Mouse (Mus musculus) CH12.LX (cell line): Measurements from ENCODE around the gene Mrps35. TPM values are rescaled to one million over a fixed set of nuclear protein-coding genes. Genes with fewer than 3 reads are reported as not detected.

ENCODE experiments used
- DNase-seq: peaks from one replicate; pipeline ENCODE4 v3.0.0-alpha.2; 2013; ENCODE audit errors: extremely low read depth
- H3K27ac ChIP-seq: 2 replicates; pipeline ENCODE4 v1.5.1; 2012; ENCODE audit warnings: low read depth, mild to moderate bottlenecking, control low read depth, moderate library complexity; ENCODE audit not compliant: insufficient read depth
- H3K27me3 ChIP-seq: replicated peaks from 2 replicates; pipeline ENCODE3; 2012; ENCODE audit warnings: inconsistent platforms
- H3K36me3 ChIP-seq, 2 experiments: replicated peaks in 1 of 2; 2 replicates each; pipeline versions ENCODE3 to v1.6.1; 2012; ENCODE audit warnings: inconsistent platforms in 1 of 2, low read length in 1 of 2, mild to moderate bottlenecking in 1 of 2, mixed read lengths in 1 of 2, moderate library complexity in 1 of 2; ENCODE audit not compliant: control insufficient read depth in 1 of 2, insufficient read depth in 1 of 2
- H3K4me1 ChIP-seq, 2 experiments: 2 replicates each; pipeline ENCODE4 v1.6.1; 2012; ENCODE audit warnings: inconsistent platforms in 1 of 2, moderate library complexity in 1 of 2; ENCODE audit not compliant: insufficient read depth in 2 of 2, control insufficient read depth in 1 of 2
- H3K4me2 ChIP-seq: 2 replicates; pipeline ENCODE4 v1.6.1; 2012; ENCODE audit warnings: low read depth, mild to moderate bottlenecking, control low read depth; ENCODE audit not compliant: poor library complexity, insufficient read depth, severe bottlenecking
- H3K4me3 ChIP-seq, 3 experiments: fragments of 150-350 bp in 1 of 3; sonication (generic) in 1 of 3; replicated peaks in 1 of 3; 2 replicates each; pipeline versions ENCODE3 to v1.5.1; 2011 to 2012; ENCODE audit warnings: low read depth in 2 of 3, low read length in 2 of 3, mild to moderate bottlenecking in 2 of 3, moderate library complexity in 2 of 3, control low read depth in 1 of 3, improper control_type of control experiment in 1 of 3, inconsistent platforms in 1 of 3, mixed read lengths in 1 of 3; ENCODE audit not compliant: poor library complexity in 1 of 3
- H3K79me2 ChIP-seq: replicated peaks from 2 replicates; pipeline ENCODE4 v1.6.1; 2012; ENCODE audit warnings: mild to moderate bottlenecking, moderate library complexity; ENCODE audit not compliant: control insufficient read depth, poor library complexity, insufficient read depth, severe bottlenecking; ENCODE audit errors: extremely low read depth
- H3K9ac ChIP-seq: 2 replicates; pipeline ENCODE4 v1.6.1; 2012; ENCODE audit warnings: low read depth, mild to moderate bottlenecking, control low read depth, moderate library complexity; ENCODE audit not compliant: insufficient read depth
- H3K9me3 ChIP-seq: replicated peaks from 2 replicates; pipeline ENCODE3; 2012; ENCODE audit warnings: low read length, inconsistent platforms, mixed read lengths
- BHLHE40 ChIP-seq: IDR thresholded peaks from 2 replicates; pipeline ENCODE4 v1.6.1; 2011; ENCODE audit warnings: mild to moderate bottlenecking, low read depth, low read length, improper control_type of control experiment
- CHD1 ChIP-seq: IDR thresholded peaks from 2 replicates; pipeline ENCODE4 v1.6.1; 2012; ENCODE audit warnings: low read depth, low read length, improper control_type of control experiment, inconsistent platforms
- CHD2 ChIP-seq: IDR thresholded peaks from 2 replicates; pipeline ENCODE4 v1.6.1; 2011; ENCODE audit warnings: low read length, improper control_type of control experiment
- CTCF ChIP-seq, 2 experiments: IDR thresholded peaks in 1 of 2; conservative IDR thresholded peaks in 1 of 2; 2 replicates each; pipeline ENCODE4 v1.5.1; 2011 to 2012; ENCODE audit warnings: low read depth in 2 of 2, low read length in 2 of 2, improper control_type of control experiment in 1 of 2, inconsistent platforms in 1 of 2, mild to moderate bottlenecking in 1 of 2, moderate library complexity in 1 of 2
- E2F4 ChIP-seq: IDR thresholded peaks from 2 replicates; pipeline ENCODE4 v1.6.1; 2011; ENCODE audit warnings: low read depth, low read length, improper control_type of control experiment; ENCODE audit not compliant: insufficient replicate concordance
- ELF1 ChIP-seq: IDR thresholded peaks from 2 replicates; pipeline ENCODE4 v1.6.1; 2014; ENCODE audit warnings: low read depth, mild to moderate bottlenecking, inconsistent platforms, low read length, improper control_type of control experiment
- EP300 ChIP-seq: IDR thresholded peaks from 2 replicates; pipeline ENCODE4 v1.6.1; 2011; ENCODE audit warnings: low read length, improper control_type of control experiment
- ETS1 ChIP-seq: conservative IDR thresholded peaks from 2 replicates; pipeline ENCODE4 v1.6.1; 2012; ENCODE audit warnings: low read depth, mild to moderate bottlenecking, inconsistent platforms, low read length, improper control_type of control experiment, moderate library complexity
- GABPA ChIP-seq: IDR thresholded peaks from 2 replicates; pipeline ENCODE4 v1.6.1; 2012; ENCODE audit warnings: low read depth, low read length, improper control_type of control experiment, inconsistent platforms; ENCODE audit not compliant: insufficient replicate concordance
- HCFC1 ChIP-seq: IDR thresholded peaks from 2 replicates; pipeline ENCODE4 v1.6.1; 2012; ENCODE audit warnings: low read depth, mild to moderate bottlenecking, inconsistent platforms, low read length, improper control_type of control experiment
- IRF4 ChIP-seq: IDR thresholded peaks from 2 replicates; pipeline ENCODE4 v1.6.1; 2014; ENCODE audit warnings: low read depth, mild to moderate bottlenecking, inconsistent platforms, low read length, improper control_type of control experiment
- JUN ChIP-seq: IDR thresholded peaks from 2 replicates; pipeline ENCODE4 v1.6.1; 2011; ENCODE audit warnings: low read depth, mild to moderate bottlenecking, low read length, improper control_type of control experiment, moderate library complexity; ENCODE audit not compliant: insufficient read depth
- JUND ChIP-seq: conservative IDR thresholded peaks from 2 replicates; pipeline ENCODE4 v1.6.1; 2011; ENCODE audit warnings: low read depth, low read length, improper control_type of control experiment
- KAT2A ChIP-seq: IDR thresholded peaks from 2 replicates; pipeline ENCODE4 v1.6.1; 2012; ENCODE audit warnings: low read length, improper control_type of control experiment, inconsistent platforms; ENCODE audit not compliant: insufficient replicate concordance
- MAFK ChIP-seq: IDR thresholded peaks from 2 replicates; pipeline ENCODE4 v1.6.1; 2011; ENCODE audit warnings: low read length, improper control_type of control experiment; ENCODE audit not compliant: insufficient replicate concordance
- MAX ChIP-seq: IDR thresholded peaks from 2 replicates; pipeline ENCODE4 v1.6.1; 2011; ENCODE audit warnings: low read length, improper control_type of control experiment
- MAZ ChIP-seq: IDR thresholded peaks from 2 replicates; pipeline ENCODE4 v1.6.1; 2012; ENCODE audit warnings: low read depth, mild to moderate bottlenecking, inconsistent platforms, low read length, improper control_type of control experiment, moderate library complexity
- MEF2A ChIP-seq: IDR thresholded peaks from 2 replicates; pipeline ENCODE4 v1.6.1; 2014; ENCODE audit warnings: low read depth, mild to moderate bottlenecking, inconsistent platforms, low read length, improper control_type of control experiment, borderline replicate concordance
- MXI1 ChIP-seq: IDR thresholded peaks from 2 replicates; pipeline ENCODE4 v1.6.1; 2011; ENCODE audit warnings: mild to moderate bottlenecking, low read depth, low read length, improper control_type of control experiment
- MYC ChIP-seq: IDR thresholded peaks from 2 replicates; pipeline ENCODE4 v1.6.1; 2011; ENCODE audit warnings: low read depth, mild to moderate bottlenecking, improper control_type of control experiment, low read length
- NELFE ChIP-seq: IDR thresholded peaks from 2 replicates; pipeline ENCODE4 v1.6.1; 2011; ENCODE audit warnings: low read depth, low read length, improper control_type of control experiment
- NRF1 ChIP-seq: IDR thresholded peaks from 2 replicates; pipeline ENCODE4 v1.6.1; 2014; ENCODE audit warnings: low read depth, mild to moderate bottlenecking, inconsistent platforms, low read length, improper control_type of control experiment, moderate library complexity
- PAX5 ChIP-seq: IDR thresholded peaks from 2 replicates; pipeline ENCODE4 v1.6.1; 2012; ENCODE audit warnings: low read length, inconsistent platforms, mixed read lengths
- POLR2A ChIP-seq: IDR thresholded peaks from 2 replicates; pipeline ENCODE4 v1.6.1; 2011; ENCODE audit warnings: low read depth, mild to moderate bottlenecking, improper control_type of control experiment, low read length
- POLR2AphosphoS2 ChIP-seq: IDR thresholded peaks from 2 replicates; pipeline ENCODE4 v1.6.1; 2011; ENCODE audit warnings: low read depth, low read length, improper control_type of control experiment
- RAD21 ChIP-seq: IDR thresholded peaks from 2 replicates; pipeline ENCODE4 v1.6.1; 2011; ENCODE audit warnings: low read depth, mild to moderate bottlenecking, low read length, improper control_type of control experiment, moderate library complexity
- RCOR1 ChIP-seq: conservative IDR thresholded peaks from 2 replicates; pipeline ENCODE4 v1.6.1; 2012; ENCODE audit warnings: low read depth, mild to moderate bottlenecking, inconsistent platforms, low read length, improper control_type of control experiment
- SIN3A ChIP-seq: IDR thresholded peaks from 2 replicates; pipeline ENCODE4 v1.6.1; 2012; ENCODE audit warnings: low read length, improper control_type of control experiment, inconsistent platforms
- SMC3 ChIP-seq: IDR thresholded peaks from 2 replicates; pipeline ENCODE4 v1.6.1; 2011; ENCODE audit warnings: low read depth, low read length, improper control_type of control experiment
- TBP ChIP-seq: conservative IDR thresholded peaks from 2 replicates; pipeline ENCODE4 v1.6.1; 2011; ENCODE audit warnings: low read depth, low read length, improper control_type of control experiment
- TCF12 ChIP-seq: IDR thresholded peaks from 2 replicates; pipeline ENCODE4 v1.6.1; 2014; ENCODE audit warnings: low read depth, mild to moderate bottlenecking, inconsistent platforms, low read length, improper control_type of control experiment
- UBTF ChIP-seq: IDR thresholded peaks from 2 replicates; pipeline ENCODE4 v1.6.1; 2012; ENCODE audit warnings: low read depth, mild to moderate bottlenecking, inconsistent platforms, low read length, improper control_type of control experiment, moderate library complexity
- USF1 ChIP-seq: IDR thresholded peaks from 2 replicates; pipeline ENCODE4 v1.6.1; 2014; ENCODE audit warnings: low read depth, mild to moderate bottlenecking, inconsistent platforms, low read length, improper control_type of control experiment
- USF2 ChIP-seq: conservative IDR thresholded peaks from 2 replicates; pipeline ENCODE4 v1.6.1; 2011; ENCODE audit warnings: low read depth, low read length, improper control_type of control experiment
- ZC3H11A ChIP-seq: IDR thresholded peaks from 2 replicates; pipeline ENCODE4 v1.6.1; 2012; ENCODE audit warnings: low read depth, mild to moderate bottlenecking, inconsistent platforms, low read length, improper control_type of control experiment
- ZKSCAN1 ChIP-seq: IDR thresholded peaks from 2 replicates; pipeline ENCODE4 v1.6.1; 2012; ENCODE audit warnings: low read depth, inconsistent platforms, low read length, improper control_type of control experiment, borderline replicate concordance
- ZMIZ1 ChIP-seq: IDR thresholded peaks from 2 replicates; pipeline ENCODE4 v1.6.1; 2012; ENCODE audit warnings: low read depth, mild to moderate bottlenecking, inconsistent platforms, low read length, improper control_type of control experiment
- ZNF384 ChIP-seq: IDR thresholded peaks from 2 replicates; pipeline ENCODE4 v1.6.1; 2012; ENCODE audit warnings: low read depth, low read length, improper control_type of control experiment, inconsistent platforms
- dilution Hi-C: fragments of 300-500 bp; cut with MboI; formaldehyde crosslinking; loops from 2 replicates; pipeline ENCODE4 v1.14.3; 2020; ENCODE audit warnings: low sequenced_read_pairs; ENCODE audit not compliant: extremely low pct_unique_long_range_greater_than_20kb, extremely low pct_ligation_motif_present
- in situ Hi-C: fragments of 300-500 bp; cut with MboI; formaldehyde crosslinking; loops from 3 replicates; pipeline ENCODE4 v1.14.3; 2019; ENCODE audit warnings: low sequenced_read_pairs, low pct_ligation_motif_present, low pct_unique_long_range_greater_than_20kb, mixed read lengths
- polyA plus RNA-seq: library from polyadenylated mRNA; unstranded; fragments of >175 nt; gene quantifications from 2 replicates; pipeline ENCODE4 v1.2.1, GENCODE M21; 2012; ENCODE audit warnings: low read depth; ENCODE audit not compliant: insufficient read length
- total RNA-seq, 2 experiments: library from RNA; depleted of rRNA; stranded (reverse); fragments of 300-350 nt in 1 of 2; fragments of >200 nt in 1 of 2; gene quantifications; 2 replicates each; pipeline ENCODE4 v1.2.3; 2012 to 2014

Gene Mrps35
- total and polyA plus RNA-seq, 3 experiments, result 36.6 to 141 (median 84.2) TPM

GRCm38 (mm10) chr6:147010358-147010757, 32.2 kb upstream of the Mrps35 start:
- Histone ChIP-seq H3K4me1 (peaks cover 4 to 36% of the 10 kb centered on the region in 2 experiments), H3K79me2 (no peaks in the 10 kb centered on the region), H3K36me3 (peaks cover 3 to 37% of the 10 kb centered on the region in 2 experiments), H3K9me3 (no peaks in the 10 kb centered on the region), H3K27ac (peak overlapping the region; percentile 99), H3K4me3 (peak overlapping the region; percentile 32 to 53 (median 38)), H3K27me3 (no peaks in the 10 kb centered on the region), H3K9ac (peak overlapping the region; percentile 93), H3K4me2 (peak overlapping the region; percentile 83)
- TF ChIP-seq IRF4, result peak; percentile 100
- peak; percentile 97 for TF ChIP-seq MEF2A
- peak; percentile 92 for TF ChIP-seq JUND
- no peak for TF ChIP-seq POLR2A
- TF ChIP-seq GABPA, result no peak
- peak; percentile 75; the same call in 1 of the 2 replicates for TF ChIP-seq MYC
- no peak for TF ChIP-seq USF1
- TF ChIP-seq TBP, result peak; percentile 73; the same call in 1 of the 2 replicates
- TF ChIP-seq MXI1, result peak; percentile 82
- peak; percentile 14; the same call in 1 of the 2 replicates for TF ChIP-seq ZMIZ1
- TF ChIP-seq JUN, result peak; percentile 90
- no peak for TF ChIP-seq PAX5
- peak; percentile 80 for TF ChIP-seq CHD2
- peak; percentile 99 for TF ChIP-seq EP300
- TF ChIP-seq SIN3A, result peak; percentile 100
- TF ChIP-seq ZC3H11A, result no peak
- TF ChIP-seq MAX, result peak; percentile 15; the same call in 1 of the 2 replicates
- peak; percentile 91 for TF ChIP-seq BHLHE40
- no peak for TF ChIP-seq USF2
- TF ChIP-seq MAFK, result peak; percentile 90
- no peak for TF ChIP-seq NRF1
- no peak for TF ChIP-seq CTCF (conservative IDR thresholded peaks at IDR 0.05 in 1 of 2, IDR thresholded peaks at IDR 0.05 in 1 of 2; ENCODE audit: low read depth in 2 of 2, low read length in 2 of 2)
- TF ChIP-seq UBTF, result peak; percentile 54; the same call in 1 of the 2 replicates
- no peak; the same call in none of the 2 replicates for TF ChIP-seq HCFC1
- TF ChIP-seq E2F4, result no peak
- TF ChIP-seq RAD21, result no peak
- no peak for TF ChIP-seq KAT2A
- no peak for TF ChIP-seq POLR2AphosphoS2
- TF ChIP-seq MAZ, result peak; percentile 69; the same call in 1 of the 2 replicates
- peak; percentile 53; the same call in 1 of the 2 replicates for TF ChIP-seq ZKSCAN1
- TF ChIP-seq ZNF384, result peak; percentile 99
- peak; percentile 99 for TF ChIP-seq ETS1
- TF ChIP-seq ELF1, result 0 out of 2 replicates have a peak, but pooled peaks have one; percentile 32
- peak; percentile 95 for TF ChIP-seq TCF12
- no peak for TF ChIP-seq SMC3
- no peak for TF ChIP-seq NELFE
- peak; percentile 100 for TF ChIP-seq CHD1
- TF ChIP-seq RCOR1, result peak; percentile 98
- dilution Hi-C loops (no loop called here), in situ Hi-C loops (loop anchor here (5.0 to 10.0 kb wide), 2 partner anchors 82 to 234 kb away; partner anchors contain the start of gene Klhl42)
- peak; percentile 87 for DNase-seq
